Mouse (Mus musculus) kidney, postnatal 10 days (tissue): Measurements from ENCODE around the gene 4933427D14Rik.
A peak's percentile ranks its signal among the peaks of the same experiment; 100 is the strongest.

Source experiments
- DNase-seq: peaks from one replicate; pipeline ENCODE4 v3.0.0; 2021; ENCODE audit warnings: mixed read lengths

Gene 4933427D14Rik

GRCm38 (mm10) chr11:72136231-72136982 is 70.9 kb downstream of the 4933427D14Rik start:
- DNase-seq = no peak

GRCm38 (mm10) chr11:72135383-72136158 is 71.7 kb downstream of the 4933427D14Rik start, which contains the start of gene Pitpnm3:
TSS of gene Pitpnm3 (minus strand) at chr11:72135778.
- DNase-seq = peak; percentile 66

- peak; percentile 25 for DNase-seq
These were observed 72.5 kb downstream of the 4933427D14Rik start for GRCm38 (mm10) chr11:72134536-72135382.

GRCm38 (mm10) chr11:72133075-72133474 is 74.2 kb downstream of the 4933427D14Rik start:
- DNase-seq = no peak

GRCm38 (mm10) chr11:72132266-72132665 is 75.0 kb downstream of the 4933427D14Rik start:
- DNase-seq = peak; percentile 84

GRCm38 (mm10) chr11:72131697-72132096 is 75.6 kb downstream of the 4933427D14Rik start:
- no peak for DNase-seq

GRCm38 (mm10) chr11:72130905-72131304 is 76.4 kb downstream of the 4933427D14Rik start:
- DNase-seq = no peak

GRCm38 (mm10) chr11:72130472-72130871 is 76.8 kb downstream of the 4933427D14Rik start:
- no peak for DNase-seq

- DNase-seq = peak; percentile 40
These were observed 77.2 kb downstream of the 4933427D14Rik start for GRCm38 (mm10) chr11:72130021-72130420.

- DNase-seq = no peak
These were observed 78.0 kb downstream of the 4933427D14Rik start for GRCm38 (mm10) chr11:72129032-72129894.

- no peak for DNase-seq
These were observed 79.6 kb downstream of the 4933427D14Rik start for GRCm38 (mm10) chr11:72127450-72128189.

- DNase-seq = no peak
These were observed 81.5 kb downstream of the 4933427D14Rik start for GRCm38 (mm10) chr11:72125781-72126180.

GRCm38 (mm10) chr11:72123531-72123930 is 83.7 kb downstream of the 4933427D14Rik start:
- DNase-seq = no peak

GRCm38 (mm10) chr11:72120354-72120753 is 86.9 kb downstream of the 4933427D14Rik start:
- no peak for DNase-seq

GRCm38 (mm10) chr11:72118630-72119029 is 88.6 kb downstream of the 4933427D14Rik start:
- no peak for DNase-seq

GRCm38 (mm10) chr11:72113296-72113695 is 94.0 kb downstream of the 4933427D14Rik start:
- DNase-seq = peak; percentile 41

- DNase-seq = no peak
These were observed 96.5 kb downstream of the 4933427D14Rik start for GRCm38 (mm10) chr11:72110726-72111125.

GRCm38 (mm10) chr11:72104223-72104622 is 103.0 kb downstream of the 4933427D14Rik start:
- no peak for DNase-seq
